Mouse (Mus musculus): ENCODE measurements around the gene Ncaph2. TPM values are rescaled to one million over a fixed set of nuclear protein-coding genes. Genes with fewer than 3 reads are reported as not detected.

Ncaph2 gene
- 83.3 and 85.8 TPM in 2 replicates for total RNA-seq (2021)
- long read RNA-seq, experiment 1, transcript Ncaph2-201 (20 exons, 3,223 nt), result minor isoform, 13 of 204 reads
- long read RNA-seq, experiment 1, transcript Ncaph2-202 (20 exons, 3,299 nt), result major isoform, 90 of 204 reads
- long read RNA-seq, experiment 1, transcript Ncaph2-203 (20 exons, 3,302 nt), result minor isoform, 17 of 204 reads
- long read RNA-seq, experiment 1, transcript Ncaph2-209 (20 exons, 3,255 nt), result minor isoform, 24 of 204 reads
- long read RNA-seq, experiment 1, partial matches to known transcripts, result 27 of 204 reads
- long read RNA-seq, experiment 1, other reads (novel, unspliced or antisense), result 30 of 204 reads
- long read RNA-seq, experiment 2, transcript Ncaph2-202 (20 exons, 3,299 nt), result major isoform, 65 of 126 reads
- long read RNA-seq, experiment 2, transcript Ncaph2-201 (20 exons, 3,223 nt), result minor isoform, 7 of 126 reads
- long read RNA-seq, experiment 2, transcript Ncaph2-203 (20 exons, 3,302 nt), result minor isoform, 5 of 126 reads
- long read RNA-seq, experiment 2, transcript Ncaph2-209 (20 exons, 3,255 nt), result minor isoform, 17 of 126 reads
- long read RNA-seq, experiment 2, partial matches to known transcripts, result 16 of 126 reads
- long read RNA-seq, experiment 2, other reads (novel, unspliced or antisense), result 16 of 126 reads

DNA sequence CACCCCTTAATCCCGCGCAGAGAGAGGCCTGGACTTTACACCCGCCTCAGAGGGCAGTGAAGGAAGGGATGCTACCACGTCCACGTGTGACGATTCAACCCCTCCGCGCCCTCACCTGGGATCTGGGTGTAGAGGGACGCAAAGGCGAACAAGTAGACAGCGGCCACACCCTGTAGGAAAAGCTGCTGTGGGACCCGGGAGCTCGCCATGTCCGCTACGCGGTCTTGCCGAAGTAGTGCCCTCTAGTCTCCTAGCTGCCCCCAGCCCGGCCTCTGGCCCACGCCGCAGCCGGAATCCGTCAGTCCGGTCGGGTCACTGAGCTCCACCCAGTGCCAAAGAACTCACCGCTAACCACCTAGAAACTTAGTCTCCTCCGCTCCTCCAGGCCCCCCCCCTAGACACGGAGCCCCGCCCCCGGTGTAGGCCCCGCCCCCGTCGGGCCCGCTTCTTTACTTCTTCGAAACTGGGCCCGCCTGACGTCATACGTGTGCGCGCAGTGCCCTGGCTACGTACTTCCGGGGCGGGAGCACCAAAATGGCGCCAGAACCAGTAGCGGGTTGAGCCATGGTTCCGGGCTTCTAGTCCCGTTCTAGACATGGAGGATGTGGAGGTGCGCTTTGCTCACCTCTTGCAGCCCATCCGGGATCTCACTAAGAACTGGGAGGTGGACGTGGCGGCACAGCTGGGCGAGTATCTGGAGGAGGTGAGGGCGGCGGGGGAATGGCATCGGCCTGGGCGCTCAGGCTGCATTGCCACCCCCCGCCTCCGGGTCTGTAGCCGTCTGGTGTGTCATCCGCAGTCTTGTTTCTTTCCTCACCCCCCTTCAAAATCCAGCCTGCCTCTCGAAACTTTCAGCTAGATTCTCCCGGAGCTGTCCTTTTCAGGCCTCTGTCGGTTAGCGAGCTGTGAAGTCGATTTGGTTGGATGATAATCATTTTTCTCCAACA is at the start of gene Ncaph2, which contains the start of gene Lmf2:
Gene Ncaph2 (plus strand): TSS at position 479 of the 947 bp plus-strand sequence.
Gene Lmf2 (minus strand): TSS at position 419 of the 947 bp plus-strand sequence.
- DNase-seq, result peak; percentile 98

DNA sequence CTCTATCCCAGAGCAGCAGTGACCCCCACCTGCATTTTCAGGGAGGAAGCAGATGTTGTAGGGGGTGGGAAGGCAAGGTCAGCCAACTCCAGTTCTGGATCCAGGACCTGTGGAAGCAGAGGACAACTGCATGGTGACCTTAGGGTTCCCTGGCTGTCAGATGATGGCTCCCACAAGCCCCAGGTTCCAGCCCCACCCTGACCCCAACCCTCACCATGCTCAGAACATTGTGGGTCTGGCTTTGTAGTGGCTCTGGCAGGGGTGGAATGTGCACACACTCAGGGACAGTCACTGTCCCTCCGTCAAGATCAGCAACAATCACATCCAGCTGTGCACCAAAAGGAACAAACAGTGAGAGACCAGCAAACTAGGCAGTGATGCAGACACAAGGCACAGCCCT is 49.6 kb upstream of the Ncaph2 start:
- no peak for DNase-seq

DNA sequence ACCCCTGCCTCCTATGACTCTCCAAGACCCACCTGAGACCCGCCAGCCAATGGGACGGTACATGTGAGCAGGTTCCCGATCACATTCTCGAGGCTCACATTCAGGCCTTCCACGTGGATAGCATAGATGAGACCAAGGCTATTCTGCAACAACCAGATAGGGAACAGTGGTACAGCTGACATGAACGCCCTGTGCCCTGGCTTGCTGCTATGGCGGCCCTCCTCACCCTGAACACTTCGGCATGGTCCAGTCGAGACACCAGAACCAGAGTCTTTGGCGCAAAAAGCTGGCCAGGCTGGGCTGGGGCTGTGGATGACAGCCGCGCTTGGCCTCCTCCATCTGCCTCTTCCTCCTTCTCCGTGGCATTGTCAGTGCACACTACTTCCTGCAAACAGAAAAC is 48.1 kb upstream of the Ncaph2 start:
- DNase-seq, result no peak

- DNase-seq, result no peak
These were observed 46.9 kb upstream of the Ncaph2 start for GRCm38 (mm10) chr15:89308406-89309139.

DNA sequence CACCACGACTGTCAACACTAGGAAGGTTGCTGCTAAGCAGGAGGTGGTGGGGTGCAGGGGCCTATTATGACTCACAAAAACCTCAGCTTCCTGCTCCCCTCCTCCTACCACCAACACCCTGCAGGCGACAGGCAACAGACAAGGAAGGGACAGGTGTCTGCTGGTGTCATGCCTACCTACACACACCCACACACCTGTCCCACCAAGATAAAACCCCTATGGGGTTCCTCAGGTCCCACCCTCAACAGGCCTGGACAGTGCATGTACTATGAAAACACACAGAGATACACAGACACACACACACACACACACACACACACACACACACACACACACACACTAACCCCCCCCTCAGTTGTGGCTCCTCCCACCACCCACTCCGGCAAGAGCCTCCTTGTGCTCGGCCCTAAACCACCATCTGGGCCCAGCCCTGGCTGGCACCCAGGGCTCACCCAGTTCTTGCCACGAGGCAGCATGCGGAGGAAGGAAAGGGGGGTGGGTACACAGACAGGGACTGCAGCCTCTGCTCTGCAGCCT is 45.5 kb upstream of the Ncaph2 start:
- peak; percentile 32 for DNase-seq

DNA sequence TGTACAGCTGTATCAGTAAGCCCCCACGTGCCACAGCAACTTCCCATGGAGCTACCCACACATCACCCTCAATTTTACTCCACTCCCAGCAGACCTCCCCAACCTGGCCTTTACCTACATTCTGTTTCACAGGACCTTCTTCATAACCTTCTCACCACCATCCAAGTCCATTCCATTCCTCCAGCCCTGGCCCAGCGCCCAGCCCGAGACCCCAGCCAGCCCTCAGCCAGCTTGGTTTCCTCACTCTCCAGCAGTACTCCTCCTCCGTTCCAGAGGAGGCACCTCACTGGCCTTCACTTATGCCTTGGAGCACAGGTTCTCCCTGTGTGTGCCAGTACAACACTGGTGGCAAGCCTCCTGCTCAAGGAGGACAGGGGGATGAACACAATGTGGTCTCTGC is 42.2 kb upstream of the Ncaph2 start:
- no peak for DNase-seq

DNA sequence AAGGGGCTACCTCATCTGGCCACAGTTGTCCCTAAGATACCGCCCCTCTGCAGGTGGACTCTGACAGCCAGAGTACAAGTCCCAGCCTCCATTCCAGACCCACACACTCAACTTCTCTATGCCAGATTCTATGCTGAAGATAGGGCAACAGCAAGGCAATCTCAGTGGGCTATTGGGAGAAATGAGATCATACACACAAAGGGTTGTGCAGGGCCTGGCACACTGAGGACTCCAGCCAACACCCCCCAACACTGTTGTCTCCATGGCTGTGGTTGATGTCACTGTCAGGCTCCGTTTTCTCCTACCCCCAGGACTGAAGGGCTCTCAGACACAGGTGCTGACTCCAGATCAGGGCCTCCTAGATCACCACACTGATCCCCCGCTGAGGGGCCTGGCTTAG is 41.4 kb upstream of the Ncaph2 start:
- DNase-seq, result no peak

GRCm38 (mm10) chr15:89314511-89315189 is 40.9 kb upstream of the Ncaph2 start:
- DNase-seq, result peak; percentile 55

DNA sequence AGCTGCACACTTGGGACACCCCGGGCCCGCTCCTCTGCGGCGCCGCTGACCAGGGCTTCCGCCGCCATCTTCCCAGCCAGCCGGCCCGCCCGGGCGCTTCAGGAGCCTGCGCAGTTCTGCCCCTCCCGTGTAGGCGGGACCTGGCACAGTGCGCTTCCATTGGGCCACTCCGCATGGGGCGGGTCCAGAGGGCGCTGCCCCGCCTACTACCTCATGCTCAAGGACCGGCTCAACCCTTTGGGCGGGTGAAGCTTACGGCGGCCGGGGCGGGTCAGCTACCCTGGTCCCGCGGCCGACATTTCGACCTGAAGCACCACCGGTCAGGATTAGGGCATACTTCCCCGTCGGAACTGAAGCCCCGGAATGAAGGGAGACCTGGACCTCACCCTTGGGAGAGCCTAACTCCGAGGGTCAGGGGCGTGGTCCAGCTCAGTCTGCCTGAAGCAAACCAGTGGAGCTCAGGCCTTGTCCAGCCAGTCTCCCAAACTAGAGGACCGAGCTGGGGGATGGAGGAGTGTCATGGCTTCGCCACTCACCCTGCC is 40.3 kb upstream of the Ncaph2 start, which contains the start of gene Sbf1:
Gene Sbf1 (minus strand): TSS at position 122 of the 542 bp plus-strand sequence.
- DNase-seq, result peak; percentile 99

GRCm38 (mm10) chr15:89316146-89316545 is 39.4 kb upstream of the Ncaph2 start:
- DNase-seq, result no peak

DNA sequence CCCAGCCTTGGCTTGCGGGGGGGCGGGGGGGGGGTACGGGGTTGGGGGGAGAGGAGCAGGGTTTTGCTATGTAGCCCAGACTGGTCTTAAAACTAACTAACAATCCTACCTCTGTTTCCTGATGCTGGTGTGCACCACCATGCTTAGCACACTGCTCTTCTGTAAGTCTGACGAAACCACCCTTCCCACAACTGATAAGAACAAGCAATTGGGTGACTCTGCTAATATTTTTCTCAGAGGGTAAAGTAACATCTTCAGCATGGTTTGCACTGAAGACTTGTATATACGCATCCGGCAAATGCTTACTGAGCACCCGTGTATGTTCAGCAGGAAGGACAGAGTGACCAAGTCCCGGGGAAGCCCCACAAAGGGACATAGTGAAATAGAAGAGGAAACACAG is 34.3 kb upstream of the Ncaph2 start:
- no peak for DNase-seq

DNA sequence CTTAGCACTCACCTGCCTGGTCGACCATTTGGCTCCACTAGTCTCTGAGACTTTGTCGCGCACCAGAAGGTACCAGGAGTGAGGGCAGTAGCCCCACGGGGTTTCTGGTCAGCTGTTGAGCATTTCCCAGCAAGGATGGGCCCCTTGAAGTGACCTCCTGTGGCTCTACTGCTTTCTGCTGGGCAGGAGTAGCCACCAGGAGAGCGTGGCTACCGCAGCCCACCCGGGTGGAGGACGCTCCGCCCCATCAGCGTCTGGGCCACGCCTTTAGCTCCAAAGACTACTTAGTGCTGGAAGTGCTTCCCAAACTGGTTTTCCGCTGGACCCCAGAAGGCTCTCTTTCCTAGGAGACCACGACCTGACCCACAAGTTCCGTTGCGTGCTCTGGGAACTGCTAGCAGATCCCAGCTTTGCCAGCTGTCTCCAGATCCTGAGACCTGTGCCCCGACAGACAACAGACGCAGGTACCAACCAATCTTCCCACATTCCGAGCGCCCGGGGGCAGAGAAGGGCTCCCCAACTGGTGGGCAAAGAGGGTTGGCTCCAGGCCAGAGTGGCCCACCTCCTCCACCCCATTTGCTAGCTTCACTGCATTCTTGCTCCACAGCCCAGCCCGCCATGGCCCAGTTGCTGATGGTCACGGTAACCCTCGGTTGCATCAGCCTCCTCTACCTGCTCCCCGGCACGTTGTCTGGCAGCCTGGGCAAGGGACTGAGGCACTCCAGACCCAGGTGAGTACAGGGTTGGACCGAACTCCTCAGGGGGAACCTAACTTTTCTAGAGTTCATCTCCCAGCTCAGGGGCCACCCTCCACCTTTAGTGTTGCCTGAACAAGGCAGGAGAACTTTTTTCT is 32.6 kb upstream of the Ncaph2 start, which contains the start of gene Adm2:
Gene Adm2 (plus strand): TSS at position 51 of the 853 bp plus-strand sequence.
- no peak for DNase-seq

- no peak for DNase-seq
These were observed 31.9 kb upstream of the Ncaph2 start for GRCm38 (mm10) chr15:89323656-89324055.

GRCm38 (mm10) chr15:89326441-89326840 is 29.1 kb upstream of the Ncaph2 start:
- DNase-seq, result no peak

- no peak for DNase-seq
These were observed 21.2 kb upstream of the Ncaph2 start, which contains the start of gene Miox for GRCm38 (mm10) chr15:89334271-89334670. Gene Miox (plus strand): TSS chr15:89334398.

GRCm38 (mm10) chr15:89334774-89335537 is 20.6 kb upstream of the Ncaph2 start:
- DNase-seq, result no peak

GRCm38 (mm10) chr15:89336422-89336821 is 19.1 kb upstream of the Ncaph2 start:
- no peak for DNase-seq

DNA sequence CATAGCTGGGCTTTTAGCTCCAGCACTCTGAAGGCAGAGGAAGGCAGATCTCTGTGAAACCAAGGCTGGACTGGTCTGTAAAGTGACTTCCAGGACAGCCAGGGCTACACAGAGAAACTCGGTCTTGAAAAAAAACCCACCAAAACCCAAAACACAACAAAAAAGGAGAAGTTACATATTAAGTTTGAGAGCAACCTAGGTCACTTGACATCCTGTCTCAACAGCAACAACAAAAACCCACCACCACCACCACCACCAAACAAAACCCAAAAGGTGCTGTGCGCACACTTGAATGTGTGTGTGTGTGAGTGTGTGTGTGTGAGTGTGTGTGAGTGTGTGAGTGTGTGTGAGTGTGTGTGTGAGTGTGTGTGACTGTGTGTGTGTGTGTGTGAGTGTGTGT is 15.8 kb upstream of the Ncaph2 start:
- no peak for DNase-seq
